20 mouse cellular contexts compared by ENCODE assay signal in the genomic region with DNA sequence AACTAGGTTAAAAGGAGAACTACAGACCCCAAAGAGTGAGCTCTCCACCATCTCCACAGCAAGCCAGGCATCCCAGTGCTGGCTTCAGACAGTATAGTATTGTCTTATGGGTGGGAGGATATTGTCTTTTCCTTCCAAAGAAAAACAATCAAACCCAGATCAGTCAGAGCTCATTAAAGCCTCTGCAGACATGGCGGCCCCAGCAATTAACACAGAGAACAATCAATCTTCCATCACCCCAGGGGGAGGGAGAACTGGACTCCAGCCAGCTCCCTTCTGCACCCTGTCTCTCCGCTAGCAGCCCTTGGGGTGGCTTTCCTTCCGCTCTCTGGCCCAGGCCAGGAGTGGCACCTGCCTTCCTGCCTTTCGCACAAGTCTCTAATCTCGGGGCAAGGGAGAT. TPM values are rescaled to one million over a fixed set of nuclear protein-coding genes. Genes with fewer than 3 reads are reported as not detected.
DNase-seq lines count a peak whose midpoint lies in the region; ATAC-seq and TF ChIP-seq lines count a peak whose summit lies in the region.
"Had no signal": no experiment of that assay in that cellular context is flagged by ENCODE, and none has a peak within 500 bp of the region (broad histone marks: within the 10 kb centered on the region; RNA-seq: fewer than 3 reads in every experiment).

No protein-coding gene starts in this region.

- ATAC-seq in forebrain, embryonic 14.5 days = peak; percentile 26; the same call in 1 of the 2 replicates
- ATAC-seq in forebrain, embryonic 11.5 days (replicated peaks; ENCODE audit: low FRiP score) = no peak
- ATAC-seq in forebrain, embryonic 16.5 days = peak; percentile 61; the same call in 1 of the 2 replicates
- ATAC-seq in stomach, embryonic 14.5 days (ENCODE audit: insufficient number of reproducible peaks, insufficient read depth, low FRiP score, low read depth) = no peak

- H3K36me3 ChIP-seq in forebrain, embryonic 14.5 days (ENCODE audit: control insufficient read depth, insufficient read depth, low read length) = no peaks in the 10 kb centered on the region
- H3K36me3 ChIP-seq in forebrain, embryonic 11.5 days (ENCODE audit: control insufficient read depth, insufficient read depth, low read length) = no peaks in the 10 kb centered on the region
- H3K36me3 ChIP-seq in forebrain, embryonic 16.5 days (ENCODE audit: control insufficient read depth, insufficient read depth) = no peaks in the 10 kb centered on the region
- H3K36me3 ChIP-seq in stomach, embryonic 14.5 days (ENCODE audit: control insufficient read depth, insufficient read depth, low read length) = peaks cover 3% of the 10 kb centered on the region; the same call in 1 of the 2 replicates
- H3K36me3 ChIP-seq: limb, embryonic 12.5 days; liver, embryonic 15.5 days had no signal

- H3K9me3 ChIP-seq in forebrain, embryonic 14.5 days (replicated peaks; ENCODE audit: control insufficient read depth, low read length) = no peaks in the 10 kb centered on the region
- H3K9me3 ChIP-seq in forebrain, embryonic 11.5 days (ENCODE audit: control insufficient read depth, low read length) = no peaks in the 10 kb centered on the region
- H3K9me3 ChIP-seq in forebrain, embryonic 16.5 days (ENCODE audit: control insufficient read depth, low read length) = no peaks in the 10 kb centered on the region
- H3K9me3 ChIP-seq in stomach, embryonic 14.5 days (ENCODE audit: control insufficient read depth, low read depth, low read length) = no peaks in the 10 kb centered on the region
- H3K9me3 ChIP-seq: limb, embryonic 12.5 days; liver, embryonic 15.5 days had no signal

- TF ChIP-seq CTCF in layer of hippocampus, adult 2 months (conservative IDR thresholded peaks at IDR 0.05) = no peak

- no peak overlapping the region for H3K9ac ChIP-seq in forebrain, embryonic 14.5 days (ENCODE audit: low read length)
- H3K9ac ChIP-seq in forebrain, embryonic 11.5 days (ENCODE audit: low read length) = no peak overlapping the region
- no peak overlapping the region for H3K9ac ChIP-seq in forebrain, embryonic 16.5 days (replicated peaks; ENCODE audit: low read depth, low read length)
- H3K9ac ChIP-seq in stomach, embryonic 14.5 days (replicated peaks; ENCODE audit: low read depth, low read length) = no peak overlapping the region
- H3K9ac ChIP-seq: limb, embryonic 12.5 days; liver, embryonic 15.5 days had no signal

- no peak overlapping the region for H3K4me2 ChIP-seq in forebrain, embryonic 14.5 days (ENCODE audit: low read length)
- no peak overlapping the region for H3K4me2 ChIP-seq in forebrain, embryonic 11.5 days (ENCODE audit: low read depth, low read length, severe bottlenecking)
- no peak overlapping the region for H3K4me2 ChIP-seq in forebrain, embryonic 16.5 days (ENCODE audit: low read length)
- H3K4me2 ChIP-seq in stomach, embryonic 14.5 days (replicated peaks; ENCODE audit: low read depth, low read length) = no peak overlapping the region
- H3K4me2 ChIP-seq: heart, embryonic 11.5 days; limb, embryonic 12.5 days; liver, embryonic 15.5 days had no signal

- no peak overlapping the region for H3K27ac ChIP-seq in forebrain, embryonic 14.5 days (ENCODE audit: low read depth, low read length)
- no peak overlapping the region for H3K27ac ChIP-seq in forebrain, embryonic 11.5 days (ENCODE audit: low read depth, low read length)
- H3K27ac ChIP-seq in layer of hippocampus, adult 2 months = no peak overlapping the region
- no peak overlapping the region for H3K27ac ChIP-seq in forebrain, embryonic 16.5 days (ENCODE audit: low read length)
- H3K27ac ChIP-seq in stomach, embryonic 14.5 days (ENCODE audit: low read length) = peak overlapping the region; percentile 18; the same call in 1 of the 2 replicates
- H3K27ac ChIP-seq: limb, embryonic 12.5 days; liver, embryonic 15.5 days had no signal

- H3K27me3 ChIP-seq in forebrain, embryonic 14.5 days (replicated peaks; ENCODE audit: control insufficient read depth, insufficient read depth, low read length) = no peaks in the 10 kb centered on the region
- H3K27me3 ChIP-seq in forebrain, embryonic 11.5 days (ENCODE audit: control insufficient read depth, insufficient read depth, low read length) = no peaks in the 10 kb centered on the region
- H3K27me3 ChIP-seq in forebrain, embryonic 16.5 days (replicated peaks; ENCODE audit: control insufficient read depth, insufficient read depth, low read length) = no peaks in the 10 kb centered on the region
- no peaks in the 10 kb centered on the region for H3K27me3 ChIP-seq in stomach, embryonic 14.5 days (ENCODE audit: control insufficient read depth, insufficient read depth, low read length)
- H3K27me3 ChIP-seq: limb, embryonic 12.5 days; liver, embryonic 15.5 days had no signal

- peak; percentile 56 for DNase-seq in forebrain, embryonic 14.5 days (ENCODE audit: low spot score)
- DNase-seq in forebrain, embryonic 11.5 days (ENCODE audit: low spot score) = no peak
- peak; percentile 5 for DNase-seq in layer of hippocampus, adult 11-12 months (ENCODE audit: low spot score)
- DNase-seq in layer of hippocampus, adult 2 months (ENCODE audit: low spot score in 2 of 2) = no peak
- DNase-seq in ovary, postnatal 10 days (ENCODE audit: low spot score) = no peak
- no peak for DNase-seq in adrenal gland, adult 8-10 months
- DNase-seq: adrenal gland, adult 2 months; cerebellum, postnatal 25 days; gastrocnemius, postnatal 14 days; heart, postnatal 36 days; kidney, postnatal 25 days; lung, postnatal 36 days; right cerebral cortex, postnatal 14 days; thymus, postnatal 36 days had no signal

- H3K4me3 ChIP-seq in forebrain, embryonic 14.5 days (ENCODE audit: low read depth, low read length) = no peak overlapping the region
- no peak overlapping the region for H3K4me3 ChIP-seq in forebrain, embryonic 11.5 days (ENCODE audit: low read depth, low read length)
- no peak overlapping the region for H3K4me3 ChIP-seq in layer of hippocampus, adult 2 months
- no peak overlapping the region for H3K4me3 ChIP-seq in forebrain, embryonic 16.5 days (replicated peaks; ENCODE audit: low read length)
- no peak overlapping the region for H3K4me3 ChIP-seq in stomach, embryonic 14.5 days (ENCODE audit: low read depth, low read length)
- H3K4me3 ChIP-seq: limb, embryonic 12.5 days; liver, embryonic 15.5 days had no signal

- peaks cover 11% of the 10 kb centered on the region; the same call in 1 of the 2 replicates for H3K4me1 ChIP-seq in forebrain, embryonic 14.5 days (ENCODE audit: control insufficient read depth, insufficient read depth, low read length)
- H3K4me1 ChIP-seq in forebrain, embryonic 11.5 days (replicated peaks; ENCODE audit: control insufficient read depth, insufficient read depth, low read length) = peaks cover 9% of the 10 kb centered on the region; the same call in 1 of the 2 replicates
- peaks cover 6% of the 10 kb centered on the region; the same call in 1 of the 2 replicates for H3K4me1 ChIP-seq in forebrain, embryonic 16.5 days (replicated peaks; ENCODE audit: control insufficient read depth, insufficient read depth, low read length)
- peaks cover 13% of the 10 kb centered on the region; the same call in 1 of the 2 replicates for H3K4me1 ChIP-seq in stomach, embryonic 14.5 days (ENCODE audit: control insufficient read depth, insufficient read depth, low read length)
- H3K4me1 ChIP-seq: liver, embryonic 15.5 days had no signal

- 12% methylated on average over 5 of the region's 5 CpGs for WGBS in forebrain, embryonic 14.5 days
- 50% methylated on average over 5 of the region's 5 CpGs for WGBS in forebrain, embryonic 11.5 days
- WGBS in forebrain, embryonic 16.5 days = 20% methylated on average over 5 of the region's 5 CpGs
- WGBS in stomach, embryonic 14.5 days = 26% methylated on average over 5 of the region's 5 CpGs

RNA-seq across cellular contexts. Expression of a gene that starts 2.0 kb away (rescaled TPM):
- polyA plus RNA-seq in forebrain, embryonic 14.5 days (2014; fragmentation: Nextera tagmentation; extraction: Ambion mirVana) = 0.17 and 0.22 TPM in 2 replicates
- polyA plus RNA-seq in forebrain, embryonic 11.5 days (2014; fragmentation: Nextera tagmentation; extraction: Ambion mirVana) = 0.90 and 1.2 TPM in 2 replicates
- total RNA-seq in layer of hippocampus, adult 2 months (2021) = under 1 TPM in 1 of 2 experiments, not detected in 1; 0.77 TPM
- 2.2 TPM in 1 of 2 replicates, not detected in the other for polyA plus RNA-seq in forebrain, embryonic 16.5 days (2015; fragmentation: Nextera tagmentation; extraction: Ambion mirVana)
- polyA plus RNA-seq in stomach, embryonic 14.5 days (2014; fragmentation: Nextera tagmentation; extraction: Ambion mirVana) = 215 and 241 TPM in 2 replicates
- not detected for total RNA-seq in adrenal gland, adult 8-10 months (2022)
- total RNA-seq: adrenal gland, adult 2 months; gastrocnemius, postnatal 14 days; heart, postnatal 36 days had no signal
- polyA plus RNA-seq: adrenal gland, adult 2 months had no signal

RNA-seq across cellular contexts. Expression of a gene that starts 10.8 kb away (rescaled TPM):
- 0.22 and 1.2 TPM in 2 replicates for polyA plus RNA-seq in forebrain, embryonic 14.5 days (2014; fragmentation: Nextera tagmentation; extraction: Ambion mirVana)
- polyA plus RNA-seq in forebrain, embryonic 11.5 days (2014; fragmentation: Nextera tagmentation; extraction: Ambion mirVana) = 3.0 and 4.0 TPM in 2 replicates
- total RNA-seq in layer of hippocampus, adult 2 months (2021) = not detected
- polyA plus RNA-seq in forebrain, embryonic 16.5 days (2015; fragmentation: Nextera tagmentation; extraction: Ambion mirVana) = 0.30 and 2.3 TPM in 2 replicates
- polyA plus RNA-seq in stomach, embryonic 14.5 days (2014; fragmentation: Nextera tagmentation; extraction: Ambion mirVana) = 387 and 441 TPM in 2 replicates
- 1 to 10 TPM; 1.3 to 4.2 (median 3.7) TPM for total RNA-seq in adrenal gland, adult 8-10 months (2022)

RNA-seq across cellular contexts. Expression of a gene that starts 16.3 kb away (rescaled TPM):
- polyA plus RNA-seq in forebrain, embryonic 14.5 days (2014; fragmentation: Nextera tagmentation; extraction: Ambion mirVana) = not detected in 2 replicates
- polyA plus RNA-seq in forebrain, embryonic 11.5 days (2014; fragmentation: Nextera tagmentation; extraction: Ambion mirVana) = not detected in 2 replicates
- total RNA-seq in layer of hippocampus, adult 2 months (2021) = not detected
- polyA plus RNA-seq in forebrain, embryonic 16.5 days (2015; fragmentation: Nextera tagmentation; extraction: Ambion mirVana) = not detected in 2 replicates
- 76.1 and 140 TPM in 2 replicates for polyA plus RNA-seq in stomach, embryonic 14.5 days (2014; fragmentation: Nextera tagmentation; extraction: Ambion mirVana)
- total RNA-seq in adrenal gland, adult 8-10 months (2022) = not detected
- total RNA-seq: adrenal gland, adult 2 months; gastrocnemius, postnatal 14 days; heart, postnatal 36 days had no signal
- polyA plus RNA-seq: adrenal gland, adult 2 months; embryonic facial prominence, embryonic 11.5 days; heart, embryonic 11.5 days; limb, embryonic 12.5 days; liver, embryonic 15.5 days had no signal

RNA-seq across cellular contexts. Expression of a gene that starts 32.3 kb away (rescaled TPM):
- not detected in 2 replicates for polyA plus RNA-seq in forebrain, embryonic 14.5 days (2014; fragmentation: Nextera tagmentation; extraction: Ambion mirVana)
- not detected in 2 replicates for polyA plus RNA-seq in forebrain, embryonic 11.5 days (2014; fragmentation: Nextera tagmentation; extraction: Ambion mirVana)
- total RNA-seq in layer of hippocampus, adult 2 months (2021) = not detected
- not detected in 2 replicates for polyA plus RNA-seq in forebrain, embryonic 16.5 days (2015; fragmentation: Nextera tagmentation; extraction: Ambion mirVana)
- polyA plus RNA-seq in stomach, embryonic 14.5 days (2014; fragmentation: Nextera tagmentation; extraction: Ambion mirVana) = 0.29 and 0.35 TPM in 2 replicates
- under 1 TPM in 2 of 4 experiments, not detected in 2; 0.31 to 0.40 TPM for total RNA-seq in adrenal gland, adult 8-10 months (2022)
- total RNA-seq: gastrocnemius, postnatal 14 days; heart, postnatal 36 days had no signal
- polyA plus RNA-seq: heart, embryonic 11.5 days; liver, embryonic 15.5 days had no signal

RNA-seq across cellular contexts. Expression of a gene that starts 41.7 kb away (rescaled TPM):
- polyA plus RNA-seq in forebrain, embryonic 14.5 days (2014; fragmentation: Nextera tagmentation; extraction: Ambion mirVana) = not detected in 2 replicates
- polyA plus RNA-seq in forebrain, embryonic 11.5 days (2014; fragmentation: Nextera tagmentation; extraction: Ambion mirVana) = not detected in 2 replicates
- not detected for total RNA-seq in layer of hippocampus, adult 2 months (2021)
- polyA plus RNA-seq in forebrain, embryonic 16.5 days (2015; fragmentation: Nextera tagmentation; extraction: Ambion mirVana) = not detected in 2 replicates
- not detected in 2 replicates for polyA plus RNA-seq in stomach, embryonic 14.5 days (2014; fragmentation: Nextera tagmentation; extraction: Ambion mirVana)
- total RNA-seq in adrenal gland, adult 8-10 months (2022) = not detected
- total RNA-seq: adrenal gland, adult 2 months; gastrocnemius, postnatal 14 days; heart, postnatal 36 days had no signal
- polyA plus RNA-seq: adrenal gland, adult 2 months; embryonic facial prominence, embryonic 11.5 days; heart, embryonic 11.5 days; liver, embryonic 15.5 days had no signal

Comparison
In these comparisons a context has a peak if more than half of its experiments do, and no peak if none do; other contexts are left out.
1. ATAC-seq: peak in forebrain, embryonic 14.5 days (single experiment) and forebrain, embryonic 16.5 days (single experiment); none in forebrain, embryonic 11.5 days (single experiment) and stomach, embryonic 14.5 days (single experiment).
2. DNase-seq: peak in forebrain, embryonic 14.5 days (single experiment) and layer of hippocampus, adult 11-12 months (single experiment); none in forebrain, embryonic 11.5 days (single experiment), layer of hippocampus, adult 2 months (0 of 2), ovary, postnatal 10 days (single experiment) and adrenal gland, adult 8-10 months (single experiment).
3. RNA of a gene that starts 2.0 kb away (polyA plus RNA-seq): 215 to 241 TPM in stomach, embryonic 14.5 days; 0.90 to 1.2 TPM in forebrain, embryonic 11.5 days, 0.17 to 0.22 TPM in forebrain, embryonic 14.5 days and 2.2 TPM in forebrain, embryonic 16.5 days; every median in the first group is over 10 times any median in the second.
4. RNA of a gene that starts 10.8 kb away (polyA plus RNA-seq): 387 to 441 TPM in stomach, embryonic 14.5 days; 3.0 to 4.0 TPM in forebrain, embryonic 11.5 days, 0.22 to 1.2 TPM in forebrain, embryonic 14.5 days and 0.30 to 2.3 TPM in forebrain, embryonic 16.5 days; every median in the first group is over 10 times any median in the second.
5. RNA of a gene that starts 16.3 kb away (polyA plus RNA-seq): 76.1 to 140 TPM in stomach, embryonic 14.5 days; not detected in forebrain, embryonic 14.5 days, not detected in forebrain, embryonic 11.5 days and not detected in forebrain, embryonic 16.5 days; every median in the first group is over 10 times any median in the second.